Mouse (Mus musculus): Measurements from ENCODE around the gene Synpo2.

The Synpo2 gene

GRCm38 (mm10) chr3:123235921-123236320, at the start of gene Synpo2:
Gene Synpo2 (minus strand): TSS chr3:123236149.
- ATAC-seq (ENCODE audit: low TSS enrichment): peak; percentile 76

- ATAC-seq (ENCODE audit: low TSS enrichment): no peak
These were observed 49.7 kb upstream of the Synpo2 start for GRCm38 (mm10) chr3:123285649-123286048.

GRCm38 (mm10) chr3:123284284-123284683, 48.3 kb upstream of the Synpo2 start:
- no peak for ATAC-seq (ENCODE audit: low TSS enrichment)

GRCm38 (mm10) chr3:123282866-123283615, 47.1 kb upstream of the Synpo2 start:
- no peak for ATAC-seq (ENCODE audit: low TSS enrichment)

GRCm38 (mm10) chr3:123267741-123268201, 31.8 kb upstream of the Synpo2 start:
- ATAC-seq (ENCODE audit: low TSS enrichment): peak; percentile 70

GRCm38 (mm10) chr3:123266753-123267651, 31.1 kb upstream of the Synpo2 start, which contains the start of gene Sec24d:
Gene Sec24d (plus strand): TSS chr3:123267455.
- peak; percentile 87 for ATAC-seq (ENCODE audit: low TSS enrichment)

GRCm38 (mm10) chr3:123264706-123265105, 28.8 kb upstream of the Synpo2 start:
- ATAC-seq (ENCODE audit: low TSS enrichment): no peak

GRCm38 (mm10) chr3:123258709-123259108, 22.8 kb upstream of the Synpo2 start:
- ATAC-seq (ENCODE audit: low TSS enrichment): no peak

GRCm38 (mm10) chr3:123256181-123257101, 20.5 kb upstream of the Synpo2 start:
- ATAC-seq (ENCODE audit: low TSS enrichment): no peak

- ATAC-seq (ENCODE audit: low TSS enrichment): no peak
These were observed 9.7 kb upstream of the Synpo2 start for GRCm38 (mm10) chr3:123245646-123246045.

- ATAC-seq (ENCODE audit: low TSS enrichment): no peak
These were observed 8.4 kb upstream of the Synpo2 start for GRCm38 (mm10) chr3:123244376-123244775.

- ATAC-seq (ENCODE audit: low TSS enrichment): no peak
These were observed 1.5 kb upstream of the Synpo2 start for GRCm38 (mm10) chr3:123237446-123237845.

GRCm38 (mm10) chr3:123237039-123237438, 1.1 kb upstream of the Synpo2 start:
- no peak for ATAC-seq (ENCODE audit: low TSS enrichment)

GRCm38 (mm10) chr3:123235495-123235894, 454 bp downstream of the Synpo2 start:
- no peak for ATAC-seq (ENCODE audit: low TSS enrichment)

- ATAC-seq (ENCODE audit: low TSS enrichment): peak; percentile 88
These were observed 1.6 kb downstream of the Synpo2 start for GRCm38 (mm10) chr3:123234191-123234836.

GRCm38 (mm10) chr3:123231639-123232038, 4.3 kb downstream of the Synpo2 start:
- no peak for ATAC-seq (ENCODE audit: low TSS enrichment)

GRCm38 (mm10) chr3:123227276-123227675, 8.7 kb downstream of the Synpo2 start:
- no peak for ATAC-seq (ENCODE audit: low TSS enrichment)

- no peak for ATAC-seq (ENCODE audit: low TSS enrichment)
These were observed 17.3 kb downstream of the Synpo2 start for GRCm38 (mm10) chr3:123218646-123219045.

- no peak for ATAC-seq (ENCODE audit: low TSS enrichment)
These were observed 27.1 kb downstream of the Synpo2 start for GRCm38 (mm10) chr3:123208891-123209290.

GRCm38 (mm10) chr3:123207386-123207785, 28.6 kb downstream of the Synpo2 start:
- ATAC-seq (ENCODE audit: low TSS enrichment): no peak

GRCm38 (mm10) chr3:123205485-123205884, 30.5 kb downstream of the Synpo2 start:
- ATAC-seq (ENCODE audit: low TSS enrichment): no peak

Data from frontal cortex, adult (tissue).